Mouse (Mus musculus): ENCODE measurements at regions not wholly inside any gene's neighbourhood (a gene's known extent, or its start where the extent isn't known, plus 50 kb on each side); places are given as distances from the start of the nearest gene placed in this dataset.
"Not testable (repeated sequence)": the region's sequence is repeated elsewhere in the genome, so short reads cannot be mapped to it uniquely, and the experiment has no call there.

GRCm38 (mm10) chr13:6855199-6856148 is 206.9 kb upstream of the Pfkp start:
- DNase-seq = no peak
- intact Hi-C loops (cut with DNase I) = no loop called here

- DNase-seq = no peak
- intact Hi-C loops (cut with DNase I) = loop anchor here (10.0 kb wide), 2 partner anchors 1337 to 1947 kb away; no protein-coding TSS in a partner anchor
These were observed 188.9 kb upstream of the Pfkp start for GRCm38 (mm10) chr13:6837446-6837845.

- no peak for DNase-seq
- intact Hi-C loops (cut with DNase I) = loop anchor here (10.0 kb wide), 2 partner anchors 1338 to 1948 kb away; no protein-coding TSS in a partner anchor
These were observed 188.5 kb upstream of the Pfkp start for GRCm38 (mm10) chr13:6837075-6837422.

- intact Hi-C loops (cut with DNase I) = loop anchor here (10.0 kb wide), 2 partner anchors 1338 to 1948 kb away; no protein-coding TSS in a partner anchor
These were observed 187.9 kb upstream of the Pfkp start for GRCm38 (mm10) chr13:6836351-6837074.

GRCm38 (mm10) chr13:6829882-6830281 is 181.3 kb upstream of the Pfkp start:
- no peak for DNase-seq
- intact Hi-C loops (cut with DNase I) = loop anchor here (10.0 kb wide), 2 partner anchors 1345 to 1955 kb away; no protein-coding TSS in a partner anchor

More at GRCm38 (mm10) chr13:6836351-6837074, 187.9 kb upstream of the Pfkp start:
- DNase-seq = peak; percentile 51

- DNase-seq = no peak
- intact Hi-C loops (cut with DNase I) = no loop called here
These were observed 180.8 kb upstream of the Pfkp start for GRCm38 (mm10) chr13:6829346-6829745.

- intact Hi-C loops (cut with DNase I); DNase-seq: not testable (repeated sequence)
These were observed 180.2 kb upstream of the Pfkp start for GRCm38 (mm10) chr13:6828601-6829330.

- DNase-seq = no peak
- intact Hi-C loops (cut with DNase I) = no loop called here
These were observed 153.9 kb upstream of the Pfkp start for GRCm38 (mm10) chr13:6802243-6803157.

- intact Hi-C loops (cut with DNase I) = no loop called here
- no peak for DNase-seq
These were observed 119.5 kb upstream of the Pfkp start for GRCm38 (mm10) chr13:6767936-6768588.

GRCm38 (mm10) chr13:6757151-6757550 is 108.6 kb upstream of the Pfkp start:
- no peak for DNase-seq
- intact Hi-C loops (cut with DNase I) = no loop called here

GRCm38 (mm10) chr13:6751599-6751998 is 103.0 kb upstream of the Pfkp start:
- intact Hi-C loops (cut with DNase I) = no loop called here
- no peak for DNase-seq

GRCm38 (mm10) chr13:6751149-6751548 is 102.6 kb upstream of the Pfkp start:
- intact Hi-C loops (cut with DNase I) = no loop called here

GRCm38 (mm10) chr13:6741916-6742315 is 93.3 kb upstream of the Pfkp start:
- no peak for DNase-seq
- intact Hi-C loops (cut with DNase I) = no loop called here

More at GRCm38 (mm10) chr13:6751149-6751548, 102.6 kb upstream of the Pfkp start:
- DNase-seq = no peak

- peak; percentile 2 for DNase-seq
- intact Hi-C loops (cut with DNase I) = no loop called here
These were observed 88.5 kb upstream of the Pfkp start for GRCm38 (mm10) chr13:6736984-6737566.

All from left cerebral cortex, postnatal 4 days (tissue).